Mouse (Mus musculus) skeletal muscle tissue, postnatal 0 days (tissue): ENCODE results near the gene Tyr. TPM values are rescaled to one million over a fixed set of nuclear protein-coding genes. Genes with fewer than 3 reads are reported as not detected.

Experiments used
- polyA plus RNA-seq: library from polyadenylated mRNA; unstranded; fragments of >200 nt; fragmentation: Nextera tagmentation; extraction: Ambion mirVana; gene quantifications from 2 replicates; pipeline ENCODE4 v1.2.1, GENCODE M21; 2015

The Tyr gene
- polyA plus RNA-seq, result 0.03 and 0.11 TPM in 2 replicates

GRCm38 (mm10) chr7:87493412-87493811 is at the start of gene Tyr:
Gene Tyr (minus strand): TSS chr7:87493512.

Other genes starting within 250 kb of the Tyr start
- 1.7 and 2.1 TPM in 2 replicates for gene Nox4, start 247.4 kb downstream of the Tyr start, polyA plus RNA-seq
- gene Grm5, start 90.7 kb upstream of the Tyr start, polyA plus RNA-seq, result not detected in 2 replicates